Mouse (Mus musculus) megakaryocyte-erythroid progenitor cell, adult 5-6 weeks (primary cell): ENCODE measurements at regions not wholly inside any gene's neighbourhood (a gene's known extent, or its start where the extent isn't known, plus 50 kb on each side); places are given as distances from the start of the nearest gene placed in this dataset.
A peak's percentile ranks its signal among the peaks of the same experiment; 100 is the strongest.

Experiments used
- ATAC-seq: replicated peaks from 2 replicates; pipeline ENCODE4 v1.8.0; 2016; ENCODE audit warnings: mild to moderate bottlenecking, inconsistent platforms; ENCODE audit not compliant: severe bottlenecking, poor library complexity, low FRiP score, low TSS enrichment

DNA sequence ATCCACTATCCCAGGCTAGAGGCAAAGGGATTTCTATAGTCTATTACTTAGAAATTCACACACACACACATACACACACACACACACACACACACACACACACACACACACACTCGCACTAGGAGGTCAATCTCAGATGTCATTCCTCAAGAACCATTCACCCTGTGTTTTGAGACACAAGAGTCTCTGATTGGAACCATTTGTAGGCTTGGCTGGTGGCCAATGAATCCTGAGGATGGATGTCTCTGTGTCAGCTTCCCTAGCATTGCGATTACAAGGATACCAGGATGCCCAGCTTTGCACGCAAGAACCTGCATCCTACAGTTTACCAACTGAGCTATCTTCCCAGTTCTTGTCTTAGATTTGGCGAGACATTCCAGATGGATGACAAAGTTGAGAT is 186.5 kb downstream of the Lmo4 start:
- no peak for ATAC-seq

DNA sequence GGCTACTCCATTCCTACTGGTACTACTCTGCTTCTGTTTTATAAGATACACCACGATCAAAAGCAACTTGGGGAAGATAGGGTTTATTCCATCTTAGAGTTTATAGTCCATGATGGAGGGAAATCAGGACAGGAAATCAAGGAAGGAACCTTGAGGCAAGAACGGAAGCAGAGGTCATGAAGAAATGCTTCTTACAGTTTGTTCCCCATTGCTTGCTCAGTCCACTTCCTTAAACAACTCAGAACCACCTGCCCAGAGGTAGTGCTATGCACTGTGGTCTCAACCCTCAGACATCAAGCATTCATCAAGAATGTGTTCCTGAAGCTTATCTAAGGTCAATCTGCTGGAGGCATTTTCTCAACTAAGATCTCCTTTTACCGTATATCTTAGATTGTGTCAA is 189.8 kb downstream of the Lmo4 start:
- no peak for ATAC-seq

DNA sequence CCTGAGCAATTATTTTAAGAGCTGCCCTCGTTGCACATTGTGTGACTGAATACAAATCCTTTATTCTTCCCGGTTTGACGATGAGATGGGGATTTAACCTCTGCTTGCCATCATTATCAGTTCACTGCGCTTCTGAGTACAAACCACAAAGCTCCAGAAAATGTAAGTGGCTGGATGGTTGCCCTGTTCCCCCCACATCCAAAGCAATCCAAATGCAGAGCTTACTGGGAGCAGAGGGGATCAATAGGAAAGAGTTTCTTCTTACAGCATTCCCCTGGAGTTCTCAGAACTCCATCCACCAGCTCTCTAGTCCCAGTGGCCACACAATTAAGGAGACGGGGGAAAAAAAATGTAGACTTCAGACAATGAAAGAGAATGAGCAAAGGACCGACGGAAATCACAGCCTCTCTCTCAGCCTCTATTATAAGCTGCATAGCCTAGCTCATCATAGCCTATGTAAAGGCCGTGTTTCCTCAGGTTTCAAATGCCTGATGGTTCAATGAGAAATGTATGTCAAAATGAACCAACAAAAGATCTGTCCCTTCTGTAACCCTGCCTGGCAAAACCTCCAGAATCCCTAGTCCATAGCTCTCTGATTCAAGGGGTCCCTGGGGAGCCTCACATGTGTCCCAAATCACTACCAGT is 191.4 kb downstream of the Lmo4 start:
- no peak for ATAC-seq

DNA sequence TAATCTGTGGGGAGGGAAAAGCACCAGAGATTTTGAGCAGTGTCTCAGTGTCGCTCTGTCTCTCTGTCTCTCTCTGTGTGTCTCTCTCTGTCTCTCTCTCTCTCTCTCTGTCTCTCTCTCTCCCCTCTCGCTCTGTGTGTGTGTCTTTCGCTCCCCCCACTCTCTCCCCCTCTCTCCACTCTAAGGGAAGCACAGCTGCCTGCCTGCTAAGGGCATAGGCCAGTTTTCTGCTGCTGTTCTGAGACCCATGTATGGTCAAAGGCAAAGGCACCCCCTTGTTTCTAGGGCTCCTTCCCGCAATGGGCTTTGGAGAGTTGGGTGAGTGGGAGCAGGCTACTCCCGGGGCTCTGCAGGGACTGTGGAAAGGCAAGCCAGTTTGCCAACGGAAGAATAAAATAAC is 192.2 kb downstream of the Lmo4 start:
- no peak for ATAC-seq

DNA sequence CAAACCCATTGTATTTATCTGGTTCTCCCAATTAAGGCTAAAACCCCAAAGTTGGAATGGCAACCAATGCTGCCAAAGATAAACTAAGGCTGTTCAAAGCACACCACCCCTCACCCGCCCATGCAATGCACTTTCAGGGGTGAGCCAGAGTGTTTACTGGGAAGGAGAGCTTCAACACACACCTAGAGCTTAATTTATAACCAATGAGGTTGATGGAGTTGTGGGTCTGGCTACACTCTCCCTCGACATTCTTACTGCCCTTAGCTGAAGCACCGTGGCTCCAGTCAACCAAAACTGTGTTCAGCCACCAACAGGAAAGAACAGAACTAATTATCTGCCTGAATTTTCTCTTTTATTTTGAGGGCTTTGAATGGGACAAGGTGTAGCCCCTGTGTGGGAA is 192.8 kb downstream of the Lmo4 start:
- no peak for ATAC-seq

DNA sequence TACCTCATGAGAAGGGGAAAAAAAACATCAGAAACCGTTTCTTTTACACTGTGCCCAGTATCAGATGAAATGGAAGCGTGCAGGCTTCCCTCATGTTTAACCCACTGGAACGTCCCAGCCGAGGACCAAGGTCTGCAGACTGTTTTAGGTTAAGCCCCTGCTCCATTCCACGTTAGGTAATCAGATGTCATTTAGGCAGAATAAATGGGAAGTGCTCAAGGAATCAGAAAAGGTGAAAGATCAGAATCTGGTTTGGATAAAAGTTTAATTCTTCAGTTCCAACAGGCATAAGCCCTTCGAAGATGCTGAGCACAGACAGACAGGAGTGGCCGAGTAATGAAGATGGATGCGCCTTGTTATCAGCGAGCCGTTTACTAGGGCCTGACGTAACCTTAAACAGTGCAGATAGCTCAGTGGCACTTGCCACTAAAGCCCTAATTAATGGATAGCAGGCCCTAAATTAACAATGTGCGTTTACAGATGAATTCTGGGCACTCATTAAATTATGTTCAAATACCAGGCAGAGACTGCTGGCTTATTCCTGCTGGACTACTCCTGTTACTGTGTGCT is 193.5 kb downstream of the Lmo4 start:
- ATAC-seq = no peak

DNA sequence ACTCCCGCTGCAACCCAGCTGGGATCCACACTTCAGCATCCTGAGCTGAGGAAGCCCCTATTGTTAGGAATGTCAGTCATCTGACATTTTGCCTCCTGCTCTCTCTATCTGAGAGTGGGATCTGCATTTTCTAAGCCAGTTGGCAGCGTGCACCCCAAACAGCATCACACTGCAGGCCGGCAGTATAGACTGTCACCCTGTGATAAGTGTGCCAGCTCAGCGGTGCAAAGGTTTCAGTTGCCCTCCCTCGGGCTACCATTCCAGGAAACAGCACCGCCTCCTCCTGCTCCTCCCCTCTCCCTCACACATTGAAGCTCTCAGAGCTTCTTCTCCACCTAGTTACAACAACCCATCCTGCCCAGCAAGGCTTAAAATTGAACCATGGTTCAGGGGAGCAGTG is 194.5 kb downstream of the Lmo4 start:
- peak; percentile 78 for ATAC-seq

DNA sequence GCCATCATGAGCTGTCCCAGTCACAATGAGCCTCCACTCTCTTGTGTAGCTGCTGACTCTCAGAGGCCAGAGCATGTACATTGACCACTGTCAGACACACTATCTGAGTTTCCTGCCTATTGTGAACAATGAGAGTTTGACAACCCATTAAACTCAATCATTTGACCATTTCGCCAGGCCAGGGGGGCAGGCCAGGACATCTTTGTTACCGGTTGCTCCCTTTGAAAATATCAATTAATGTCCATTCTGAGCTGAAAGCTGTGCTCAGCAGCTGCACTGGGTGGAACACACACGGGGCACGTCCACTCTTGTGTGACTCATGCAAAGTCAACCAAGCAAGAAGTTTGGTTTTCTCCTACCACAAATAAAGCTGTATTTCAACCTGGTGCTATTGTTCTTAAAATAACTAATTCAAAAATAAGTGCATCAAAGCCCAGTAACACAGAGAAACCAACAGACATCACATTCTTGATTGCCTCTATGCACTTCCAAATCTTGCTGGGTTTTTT is 197.9 kb downstream of the Lmo4 start:
- ATAC-seq = no peak

DNA sequence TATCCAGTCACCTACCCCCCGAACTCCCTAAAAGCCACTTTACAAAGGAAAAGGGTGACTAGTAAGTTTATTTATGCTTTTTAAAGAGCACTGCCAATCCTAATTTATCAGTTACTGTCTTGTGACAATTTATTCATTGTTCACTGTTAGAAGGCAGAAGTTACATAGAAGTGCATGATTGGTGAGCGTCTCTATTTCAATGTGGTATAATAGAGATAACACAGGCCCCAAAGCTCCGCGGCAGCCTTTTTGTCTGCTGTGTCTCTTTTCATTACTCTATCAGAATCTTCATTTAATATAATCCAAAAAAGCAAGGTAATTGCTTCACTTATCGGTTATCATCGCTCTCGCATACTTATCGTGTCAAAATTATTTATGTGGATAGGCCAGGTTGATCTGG is 207.1 kb downstream of the Lmo4 start:
- no peak for ATAC-seq

DNA sequence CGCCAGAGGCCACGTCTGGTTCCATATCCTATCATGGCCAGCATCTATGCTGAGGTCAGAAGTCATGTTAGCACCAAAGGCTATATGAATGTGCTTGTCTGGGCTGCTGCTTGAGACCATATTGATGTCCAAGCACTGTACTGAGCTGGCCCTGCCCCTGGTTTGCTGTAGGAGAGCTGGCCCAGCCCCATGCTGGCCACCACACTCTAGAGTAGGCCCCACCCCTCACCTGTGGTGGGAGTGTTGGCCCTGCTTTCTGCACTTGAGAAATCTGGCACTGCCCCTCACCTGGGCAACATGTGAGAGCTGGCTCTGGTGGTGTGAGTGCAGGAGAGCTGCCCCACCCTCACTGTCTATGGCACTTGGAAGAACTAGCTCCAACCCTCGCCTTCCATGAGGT is 210.0 kb downstream of the Lmo4 start:
- no peak for ATAC-seq

DNA sequence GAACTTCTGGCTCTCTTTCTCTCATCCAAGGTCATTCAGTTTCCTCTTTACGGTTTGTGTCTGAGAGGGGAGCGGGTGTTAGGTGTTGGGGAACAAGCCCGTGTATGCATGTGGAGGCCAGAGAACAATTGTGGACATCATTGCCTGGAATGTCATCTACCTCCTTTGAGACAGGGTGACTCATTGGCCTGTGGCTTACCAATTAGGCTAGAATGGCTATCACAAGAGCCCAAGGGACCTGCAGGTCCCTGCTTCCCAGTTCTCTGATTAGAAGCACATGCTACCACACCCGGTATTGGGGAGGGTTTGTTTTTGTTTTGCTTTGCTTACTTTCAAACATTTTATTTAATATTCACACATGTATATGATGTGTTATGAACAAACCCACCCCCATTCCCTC is 216.0 kb downstream of the Lmo4 start:
- ATAC-seq = no peak

DNA sequence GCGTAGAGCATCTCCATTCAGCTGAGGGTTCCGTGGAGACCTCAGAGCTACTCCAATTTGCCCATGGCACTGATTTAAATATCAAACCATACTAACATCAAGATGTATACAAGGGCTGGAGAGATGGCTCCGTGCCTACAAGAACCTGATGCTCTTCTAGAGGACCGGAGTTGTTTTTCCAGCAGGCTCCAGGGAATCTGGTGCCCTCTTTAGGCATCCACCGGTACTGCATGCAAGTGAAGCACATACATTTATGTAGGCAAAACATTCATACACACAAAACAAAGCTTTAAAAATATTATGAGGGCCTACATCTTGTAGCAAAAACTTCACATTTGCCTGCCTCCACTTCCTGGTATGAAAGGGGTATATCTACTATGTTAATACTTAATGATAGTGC is 217.0 kb downstream of the Lmo4 start:
- no peak for ATAC-seq

DNA sequence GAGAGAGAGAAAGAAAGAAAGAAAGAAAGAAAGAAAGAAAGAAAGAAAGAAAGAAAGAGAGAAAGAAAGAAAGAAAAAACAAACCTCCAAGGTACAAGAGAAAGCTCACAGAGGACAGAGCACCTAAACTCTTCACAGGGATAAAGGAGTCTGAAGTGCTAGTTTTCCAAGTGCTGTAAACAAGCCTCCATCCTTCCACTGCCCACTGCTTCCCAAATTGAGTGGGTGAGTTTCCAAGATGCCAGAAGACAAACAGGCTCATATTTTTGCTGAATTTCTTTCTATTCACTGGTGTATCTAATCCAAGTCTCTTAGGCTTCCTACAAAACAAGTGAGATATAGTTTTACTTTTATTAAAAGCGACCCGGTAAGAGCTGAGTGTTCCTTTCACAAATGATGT is 218.2 kb downstream of the Lmo4 start:
- ATAC-seq = no peak

DNA sequence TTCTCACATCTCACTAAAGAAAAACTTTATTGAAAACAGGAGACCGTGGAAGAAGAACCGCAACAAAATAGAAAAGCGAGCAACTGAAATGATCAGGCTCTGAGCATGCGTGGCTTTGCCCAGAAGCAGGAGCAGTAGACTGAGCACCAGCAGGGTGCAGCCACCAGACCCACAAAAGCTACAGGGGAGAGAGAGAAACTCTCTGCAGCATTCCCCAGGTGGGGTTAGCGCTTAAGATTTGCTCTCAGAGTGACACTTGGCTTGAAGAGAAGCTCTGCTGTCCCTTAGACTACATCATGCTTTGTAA is 218.9 kb downstream of the Lmo4 start:
- no peak for ATAC-seq

DNA sequence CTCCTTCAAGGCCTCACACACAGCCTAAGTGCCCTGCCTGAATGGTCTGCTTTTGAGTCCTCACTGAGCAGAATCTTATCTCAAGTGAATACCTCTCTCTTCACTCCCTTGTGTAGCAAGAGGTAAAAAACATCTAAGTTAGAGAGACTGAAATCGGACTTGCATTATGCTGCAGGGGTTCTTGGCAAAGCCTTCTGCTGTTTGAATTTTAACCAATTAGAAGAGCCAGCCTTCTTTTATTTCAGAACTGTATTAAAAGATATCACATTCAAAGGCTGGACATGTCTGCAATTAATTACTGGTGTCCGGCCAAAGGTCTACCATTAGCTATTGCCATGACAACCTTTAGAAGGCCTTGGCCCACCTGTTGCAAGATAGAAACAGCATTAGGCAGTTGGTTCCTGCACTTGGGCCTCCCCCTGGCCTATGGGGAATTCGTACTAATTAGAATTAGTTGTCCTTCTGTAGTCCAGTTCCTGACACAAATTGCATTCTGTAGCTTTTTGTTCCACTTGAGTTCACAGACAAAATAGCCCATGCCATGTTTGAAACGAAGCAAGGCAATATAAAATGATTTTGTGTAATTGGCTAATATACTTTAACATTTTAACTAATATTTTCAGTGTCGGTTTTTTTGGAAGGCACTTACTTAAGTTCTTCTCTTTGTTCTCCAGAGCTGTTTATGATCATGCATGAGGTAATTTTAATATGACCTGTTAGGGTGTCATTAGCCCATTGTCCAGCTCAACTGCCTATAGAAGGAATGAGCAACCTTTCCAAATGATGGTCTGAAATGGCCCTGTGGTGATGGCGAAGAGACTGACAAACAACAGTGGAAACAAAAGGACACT is 219.4 kb downstream of the Lmo4 start:
- ATAC-seq = no peak

DNA sequence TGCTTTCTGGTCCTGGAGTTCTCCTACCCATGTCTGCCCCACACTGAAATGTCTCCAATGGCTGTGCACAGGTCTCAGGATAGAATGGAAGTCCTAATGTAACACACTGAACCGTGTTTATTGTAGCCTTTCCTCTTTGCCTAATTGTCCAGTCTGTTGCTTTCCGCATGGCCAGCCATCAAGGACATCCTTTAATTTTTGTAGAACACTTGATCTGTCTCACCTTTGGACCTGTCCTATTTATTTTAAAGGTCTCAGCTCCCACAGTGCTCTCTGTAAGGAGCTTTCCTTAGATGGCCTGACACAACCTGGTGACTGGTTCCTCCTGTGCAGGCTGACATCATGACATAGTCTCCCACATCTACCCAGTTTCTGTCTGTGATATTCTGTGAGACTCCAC is 226.3 kb downstream of the Lmo4 start:
- ATAC-seq = no peak

DNA sequence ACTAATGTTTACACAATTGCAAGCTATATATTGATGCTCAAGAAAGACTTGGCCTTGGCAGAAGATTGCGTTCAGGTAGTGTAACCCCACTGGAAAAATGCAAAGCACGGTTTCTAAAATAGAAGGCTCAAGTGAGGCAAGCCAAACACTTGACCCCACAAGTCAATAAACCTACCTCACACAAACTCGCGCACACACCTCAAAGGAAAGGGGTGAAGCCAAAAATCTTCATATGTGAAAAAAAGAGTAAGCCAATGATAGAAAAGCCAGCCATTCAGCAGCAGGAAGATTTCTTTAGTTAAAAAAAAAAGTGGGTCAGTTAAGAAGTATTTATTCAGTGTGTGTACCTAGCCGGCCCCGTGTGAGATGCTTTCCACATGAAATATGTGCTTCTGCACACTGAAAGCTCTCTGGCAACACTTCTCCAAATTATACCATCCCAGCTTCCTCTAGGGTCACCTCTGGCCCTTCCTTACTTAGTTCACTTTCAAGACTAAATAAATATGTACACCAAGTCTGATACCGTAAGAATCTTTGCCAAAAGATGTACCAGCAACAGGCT is 227.1 kb downstream of the Lmo4 start:
- ATAC-seq = no peak

DNA sequence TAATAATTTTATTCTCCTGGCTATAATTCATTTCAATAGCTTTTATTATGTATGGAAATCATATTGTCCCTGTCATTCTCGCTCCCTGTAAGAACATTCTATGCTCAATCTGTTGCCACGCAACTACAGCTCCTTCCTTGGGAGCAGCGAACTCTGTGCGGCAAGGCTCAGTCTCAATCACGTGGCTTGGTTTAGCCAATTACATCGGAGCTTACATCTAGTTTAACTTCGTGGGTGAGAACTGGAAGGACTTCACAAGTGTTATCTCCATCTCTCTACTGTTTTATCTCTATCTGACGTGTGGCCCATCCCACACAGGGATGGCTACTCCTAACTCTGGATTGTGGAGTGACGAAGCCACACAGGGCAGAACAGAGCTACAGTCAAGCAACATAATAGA is 231.4 kb downstream of the Lmo4 start:
- no peak for ATAC-seq

DNA sequence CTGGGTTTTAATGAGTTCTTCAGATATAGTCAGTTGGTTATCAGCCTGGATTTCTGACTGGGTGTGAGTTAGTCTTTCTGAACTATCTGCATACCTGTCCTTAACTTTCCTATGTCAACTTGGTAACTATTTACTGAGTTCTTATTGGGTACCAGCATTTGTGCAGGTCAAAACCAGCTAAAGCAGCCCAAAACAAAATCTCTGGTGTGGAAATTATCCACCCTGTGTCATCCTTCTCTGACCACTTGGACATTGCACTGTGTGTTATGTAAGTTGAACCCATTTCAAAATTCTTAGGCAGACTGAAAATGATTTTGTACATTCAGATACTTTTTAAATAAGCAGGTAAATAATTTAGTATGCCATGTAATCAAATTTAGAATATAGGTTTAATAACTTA is 232.7 kb downstream of the Lmo4 start:
- no peak for ATAC-seq

DNA sequence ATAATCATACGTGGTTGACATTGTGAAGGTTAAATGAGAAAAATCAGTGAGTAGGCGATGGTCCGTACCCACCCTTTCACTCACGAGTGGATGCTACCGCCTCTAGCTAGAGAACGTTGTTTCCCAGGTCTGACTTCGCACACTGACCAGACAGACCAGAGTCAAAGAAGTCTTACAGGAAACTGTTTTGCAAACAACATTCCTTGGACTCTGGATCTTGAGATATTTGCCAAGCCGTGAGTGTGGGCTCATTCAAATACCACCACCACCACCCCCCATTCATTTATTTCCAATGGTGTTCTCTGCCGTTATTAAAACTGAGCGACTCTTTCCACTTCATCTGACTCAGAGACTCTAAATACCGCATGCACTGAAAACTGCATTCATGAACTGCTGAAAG is 234.2 kb downstream of the Lmo4 start:
- ATAC-seq = no peak

DNA sequence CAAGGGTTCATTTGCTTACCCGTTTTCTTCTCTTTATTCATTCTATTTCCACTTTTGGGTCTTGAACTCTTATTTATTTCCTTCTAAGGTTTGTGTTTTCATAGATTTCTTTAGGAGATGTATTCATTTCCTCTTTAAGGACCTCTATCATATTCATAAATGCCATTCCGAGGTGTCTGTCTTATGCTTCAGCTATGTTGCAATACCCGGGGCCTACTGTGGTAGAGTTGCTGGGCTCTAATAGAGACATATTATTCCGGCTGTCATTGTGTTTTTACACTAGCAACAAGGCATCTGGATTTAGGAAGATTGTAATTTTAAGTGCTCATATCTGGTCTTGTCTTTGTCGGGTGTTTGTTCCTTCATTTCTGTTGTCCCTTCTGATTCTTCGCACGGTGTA is 249.5 kb downstream of the Lmo4 start:
- no peak for ATAC-seq
